Mouse (Mus musculus): ENCODE measurements around the gene Mms22l. TPM values are rescaled to one million over a fixed set of nuclear protein-coding genes. Genes with fewer than 3 reads are reported as not detected.
"Not testable (repeated sequence)": the region's sequence is repeated elsewhere in the genome, so short reads cannot be mapped to it uniquely, and the experiment has no call there.

The Mms22l gene
- 1 to 10 TPM; 2.2 to 2.4 TPM for total RNA-seq (2021)
- long read RNA-seq, experiment 1, partial matches to known transcripts: 1 of 4 reads
- long read RNA-seq, experiment 1, other reads (novel, unspliced or antisense): 1 of 4 reads
- long read RNA-seq, experiment 2, partial matches to known transcripts: 0 of 1 reads
- long read RNA-seq, experiment 2, other reads (novel, unspliced or antisense): 1 of 1 reads

GRCm38 (mm10) chr4:24496116-24496952 lies at the start of gene Mms22l:
TSS of gene Mms22l (plus strand) at chr4:24496451.
- DNase-seq: peak; percentile 96 to 97
- intact Hi-C loops (cut with DNase I): loop anchor here (10.0 kb wide), 2 partner anchors 398 to 778 kb away; partner anchors contain the start of gene Ndufaf4

- intact Hi-C loops (cut with DNase I): not testable (repeated sequence)
Observed at GRCm38 (mm10) chr4:24484046-24484445, 12.2 kb upstream of the Mms22l start.

GRCm38 (mm10) chr4:24496953-24497319 lies 685 bp downstream of the Mms22l start:
- DNase-seq: no peak
- intact Hi-C loops (cut with DNase I): loop anchor here (10.0 kb wide), 2 partner anchors 398 to 778 kb away; partner anchors contain the start of gene Ndufaf4

More at GRCm38 (mm10) chr4:24484046-24484445, 12.2 kb upstream of the Mms22l start:
- DNase-seq: not testable (repeated sequence)

- no peak for DNase-seq
- intact Hi-C loops (cut with DNase I): no loop called here
Observed at GRCm38 (mm10) chr4:24509195-24509594, 12.9 kb downstream of the Mms22l start.

- intact Hi-C loops (cut with DNase I): no loop called here
- no peak for DNase-seq
Observed at GRCm38 (mm10) chr4:24536989-24537388, 40.7 kb downstream of the Mms22l start.

GRCm38 (mm10) chr4:24543421-24543820 lies 47.2 kb downstream of the Mms22l start:
- intact Hi-C loops (cut with DNase I): no loop called here
- DNase-seq: no peak

- intact Hi-C loops (cut with DNase I): no loop called here
- peak in 1 of 2 experiments; percentile 25 for DNase-seq
Observed at GRCm38 (mm10) chr4:24544677-24545151, 48.5 kb downstream of the Mms22l start.

GRCm38 (mm10) chr4:24556116-24556820 lies 60.0 kb downstream of the Mms22l start:
- intact Hi-C loops (cut with DNase I): no loop called here
- DNase-seq: no peak

GRCm38 (mm10) chr4:24557149-24557548 lies 60.9 kb downstream of the Mms22l start:
- intact Hi-C loops (cut with DNase I): no loop called here
- no peak for DNase-seq

GRCm38 (mm10) chr4:24568026-24568425 lies 71.8 kb downstream of the Mms22l start:
- intact Hi-C loops (cut with DNase I): no loop called here

GRCm38 (mm10) chr4:24568989-24569556 lies 72.8 kb downstream of the Mms22l start:
- intact Hi-C loops (cut with DNase I): no loop called here
- DNase-seq: no peak

More at GRCm38 (mm10) chr4:24568026-24568425, 71.8 kb downstream of the Mms22l start:
- DNase-seq: no peak

GRCm38 (mm10) chr4:24574276-24574675 lies 78.0 kb downstream of the Mms22l start:
- intact Hi-C loops (cut with DNase I): loop anchor here (10.0 kb wide), 1 partner anchor 319 kb away; no protein-coding TSS in a partner anchor
- peak; percentile 78 to 81 for DNase-seq

GRCm38 (mm10) chr4:24577594-24577993 lies 81.3 kb downstream of the Mms22l start:
- DNase-seq: no peak
- intact Hi-C loops (cut with DNase I): loop anchor here (10.0 kb wide), 1 partner anchor 323 kb away; no protein-coding TSS in a partner anchor

GRCm38 (mm10) chr4:24582295-24582694 lies 86.0 kb downstream of the Mms22l start:
- intact Hi-C loops (cut with DNase I): no loop called here
- DNase-seq: no peak

- intact Hi-C loops (cut with DNase I): no loop called here
- DNase-seq: no peak
Observed at GRCm38 (mm10) chr4:24583997-24584396, 87.7 kb downstream of the Mms22l start.

- intact Hi-C loops (cut with DNase I): no loop called here
Observed at GRCm38 (mm10) chr4:24594824-24595223, 98.6 kb downstream of the Mms22l start.

GRCm38 (mm10) chr4:24596942-24597611 lies 100.8 kb downstream of the Mms22l start:
- no peak for DNase-seq
- intact Hi-C loops (cut with DNase I): no loop called here

More at GRCm38 (mm10) chr4:24594824-24595223, 98.6 kb downstream of the Mms22l start:
- no peak for DNase-seq

GRCm38 (mm10) chr4:24598637-24599036 lies 102.4 kb downstream of the Mms22l start:
- intact Hi-C loops (cut with DNase I): no loop called here
- DNase-seq: no peak

- no peak for DNase-seq
- intact Hi-C loops (cut with DNase I): no loop called here
Observed at GRCm38 (mm10) chr4:24601711-24602110, 105.5 kb downstream of the Mms22l start.

GRCm38 (mm10) chr4:24609085-24609484 lies 112.8 kb downstream of the Mms22l start:
- intact Hi-C loops (cut with DNase I): no loop called here
- DNase-seq: no peak
